Mouse (Mus musculus) gastrocnemius, adult 2 months (tissue): Measurements from ENCODE around the gene Ndufc1. TPM values are rescaled to one million over a fixed set of nuclear protein-coding genes. Genes with fewer than 3 reads are reported as not detected.
A peak's percentile ranks its signal among the peaks of the same experiment; 100 is the strongest.

Experiments used
- DNase-seq: peaks from one replicate; pipeline ENCODE4 v3.0.0; 2022
- H3K27ac ChIP-seq: fragments of 200-600 bp; 2 replicates; pipeline ENCODE4 v1.8.1; 2022; ENCODE audit warnings: mild to moderate bottlenecking
- H3K4me3 ChIP-seq: fragments of 200-600 bp; 2 replicates; pipeline ENCODE4 v1.8.1; 2022; ENCODE audit warnings: mild to moderate bottlenecking, moderate library complexity
- CTCF ChIP-seq: fragments of 200-600 bp; IDR thresholded peaks from 2 replicates; pipeline ENCODE4 v1.8.1; 2022; ENCODE audit warnings: antibody characterized with exemption, mild to moderate bottlenecking, moderate library complexity
- intact Hi-C: fragments of 180-260 bp; cut with DNase I; formaldehyde crosslinking; loops from one replicate; pipeline ENCODE4 v1.15.1; 2025
- total RNA-seq, 2 experiments: library from RNA; stranded (reverse); gene quantifications; 2 replicates each; pipeline ENCODE4 v1.2.3; 2021

The Ndufc1 gene
- total RNA-seq, 2 experiments from 2014 or later = 1,007 to 1,209 TPM

GRCm38 (mm10) chr3:51375307-51376265 lies 33.2 kb downstream of the Ndufc1 start:
- peak; percentile 78 for TF ChIP-seq CTCF
- Histone ChIP-seq H3K27ac (no peak overlapping the region), H3K4me3 (no peak overlapping the region)
- intact Hi-C loops = loop anchor here (2.0 kb wide), 1 partner anchor 33 kb away; the partner anchor contains the start of gene Ndufc1
- DNase-seq = peak; percentile 53

DNA sequence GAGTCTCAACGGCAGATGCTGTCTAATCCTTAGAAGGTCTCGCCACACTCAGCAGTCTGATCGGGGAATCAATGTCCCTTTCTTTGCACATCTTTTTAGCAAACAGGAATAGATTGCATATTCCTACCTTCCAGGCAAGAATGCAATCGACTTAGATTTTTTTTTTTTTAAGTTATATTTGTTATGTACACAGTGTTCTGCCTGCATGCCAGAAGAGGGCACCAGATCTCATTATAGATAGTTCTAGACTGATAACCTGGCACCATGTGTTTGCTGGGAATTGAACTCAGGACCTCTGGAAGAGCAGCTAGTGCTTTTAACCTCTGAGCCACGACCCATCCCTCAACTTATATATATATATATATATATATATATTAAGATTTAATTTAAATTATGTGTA lies 35.2 kb downstream of the Ndufc1 start:
- intact Hi-C loops = no loop called here
- Histone ChIP-seq H3K4me3 (no peak overlapping the region), H3K27ac (no peak overlapping the region; the same call in 1 of the 2 replicates)
- no peak for DNase-seq
- peak; percentile 26; the same call in 1 of the 2 replicates for TF ChIP-seq CTCF

DNA sequence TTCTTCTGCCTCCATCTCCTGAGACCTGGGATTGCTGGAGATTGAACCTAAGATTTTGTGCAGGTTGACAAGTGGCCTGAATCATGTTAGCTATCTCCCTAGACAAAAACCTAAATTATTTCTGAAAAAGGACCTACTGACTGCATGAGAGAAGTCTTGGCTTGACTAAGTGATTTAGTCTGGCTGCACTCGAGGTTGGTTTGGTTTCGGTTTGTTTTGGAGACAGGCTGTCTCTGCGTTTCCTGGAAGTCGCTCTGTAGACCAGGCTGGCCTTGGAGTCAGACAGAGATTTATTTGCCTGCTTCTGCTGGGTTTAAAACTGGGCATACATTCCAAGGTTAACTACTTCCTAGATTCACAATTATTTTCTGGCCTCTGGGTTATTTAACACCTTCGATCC lies 35.9 kb downstream of the Ndufc1 start:
- no peak for DNase-seq
- H3K4me3 ChIP-seq = peak overlapping the region; percentile 30
- no peak for TF ChIP-seq CTCF
- peak overlapping the region; percentile 54 for H3K27ac ChIP-seq
- intact Hi-C loops = no loop called here

DNA sequence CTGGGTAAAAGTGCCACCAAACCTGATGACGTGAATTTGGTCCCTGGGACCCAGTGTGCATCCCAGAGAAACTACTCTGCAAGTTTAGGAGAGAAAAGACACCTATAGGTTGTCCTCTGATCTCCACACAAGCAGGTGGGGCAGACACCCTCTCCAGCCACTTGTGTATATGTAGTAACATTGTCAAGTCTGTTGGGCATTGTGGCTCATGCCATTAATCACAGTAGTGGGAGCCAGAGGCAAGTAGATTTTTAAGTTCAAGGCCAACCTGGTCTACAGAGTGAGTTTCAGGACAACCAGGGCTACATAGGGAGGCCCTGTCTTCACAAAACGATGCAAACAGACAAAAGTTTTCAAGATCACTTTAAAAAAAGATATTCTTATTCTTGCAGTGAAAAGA lies 37.0 kb downstream of the Ndufc1 start:
- intact Hi-C loops = no loop called here
- no peak for DNase-seq
- no peak overlapping the region for H3K4me3 ChIP-seq
- H3K27ac ChIP-seq = no peak overlapping the region
- TF ChIP-seq CTCF = no peak

DNA sequence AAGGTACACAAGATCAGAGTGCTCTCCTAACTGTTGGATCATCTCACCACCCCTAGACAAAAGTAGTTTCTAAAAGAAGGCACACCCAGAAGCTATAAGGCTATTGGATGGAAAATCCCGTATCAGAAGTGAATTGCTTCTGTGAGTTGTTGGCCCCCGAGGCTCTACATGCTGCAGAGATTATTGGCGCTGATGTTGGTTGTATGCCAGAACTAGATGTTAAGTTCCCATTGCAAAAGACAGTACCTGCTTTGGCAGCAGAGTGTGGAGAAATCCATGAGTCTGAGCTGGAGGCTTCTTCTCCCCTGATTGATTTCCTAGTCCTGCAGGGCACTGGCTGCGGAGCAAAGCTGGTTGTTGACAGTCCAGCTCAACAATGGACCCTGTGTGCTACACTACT lies 40.8 kb downstream of the Ndufc1 start:
- TF ChIP-seq CTCF = no peak
- H3K4me3 ChIP-seq = no peak overlapping the region
- H3K27ac ChIP-seq = no peak overlapping the region
- intact Hi-C loops = no loop called here
- no peak for DNase-seq

- intact Hi-C loops = no loop called here
- DNase-seq = no peak
- no peak overlapping the region for H3K4me3 ChIP-seq
- H3K27ac ChIP-seq = no peak overlapping the region
- TF ChIP-seq CTCF = no peak
Measured at GRCm38 (mm10) chr3:51366926-51367325, 41.9 kb downstream of the Ndufc1 start.

GRCm38 (mm10) chr3:51365517-51365882 lies 43.3 kb downstream of the Ndufc1 start:
- intact Hi-C loops = loop anchor here (1.0 kb wide), 1 partner anchor 76 kb away; no protein-coding TSS in a partner anchor
- peak overlapping the region; percentile 77 for H3K27ac ChIP-seq
- no peak; the same call in 1 of the 2 replicates for TF ChIP-seq CTCF
- H3K4me3 ChIP-seq = peak overlapping the region; percentile 76
- DNase-seq = no peak

DNA sequence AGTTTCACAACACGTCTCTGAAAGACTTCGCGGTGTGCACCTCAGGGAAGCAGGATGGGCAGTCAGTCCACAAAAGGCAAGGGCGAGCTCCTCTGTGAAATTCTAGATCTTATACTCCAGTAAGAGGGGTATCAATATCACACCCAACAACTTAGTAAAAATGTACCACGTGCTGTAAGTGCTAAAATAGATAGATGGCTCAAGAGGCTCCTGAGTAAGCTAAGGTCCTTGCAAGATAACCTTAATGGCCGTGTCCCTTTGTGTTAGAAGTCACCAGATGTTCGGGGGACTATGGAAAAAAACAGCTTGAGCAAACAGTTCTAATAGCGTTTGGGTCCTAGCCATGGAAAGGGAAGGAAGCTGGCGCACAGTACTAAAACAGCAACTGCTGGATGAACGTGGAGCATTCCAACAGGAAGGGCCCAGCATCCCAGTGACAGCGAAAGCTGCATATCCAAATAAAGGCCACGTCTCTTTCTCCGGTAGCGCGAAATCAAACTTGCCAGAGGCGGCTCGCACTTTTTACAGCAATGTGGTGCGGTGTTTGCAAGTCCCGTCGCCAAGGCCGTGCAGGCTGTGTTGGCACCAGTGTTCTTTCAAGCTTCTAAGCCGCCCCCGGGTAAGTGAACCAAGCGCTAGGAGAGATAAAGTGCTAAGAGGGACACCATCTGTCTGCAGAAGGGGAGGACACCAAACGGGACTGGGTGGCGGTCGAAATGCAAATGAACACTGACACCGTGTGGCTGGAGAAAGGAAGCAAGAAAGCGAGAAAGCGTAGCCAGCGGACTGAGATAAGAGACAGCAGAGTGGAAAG lies 43.9 kb downstream of the Ndufc1 start:
- H3K27ac ChIP-seq = peak overlapping the region; percentile 77
- intact Hi-C loops = loop anchor here (1.0 kb wide), 1 partner anchor 76 kb away; no protein-coding TSS in a partner anchor
- TF ChIP-seq CTCF = peak; percentile 90

DNA sequence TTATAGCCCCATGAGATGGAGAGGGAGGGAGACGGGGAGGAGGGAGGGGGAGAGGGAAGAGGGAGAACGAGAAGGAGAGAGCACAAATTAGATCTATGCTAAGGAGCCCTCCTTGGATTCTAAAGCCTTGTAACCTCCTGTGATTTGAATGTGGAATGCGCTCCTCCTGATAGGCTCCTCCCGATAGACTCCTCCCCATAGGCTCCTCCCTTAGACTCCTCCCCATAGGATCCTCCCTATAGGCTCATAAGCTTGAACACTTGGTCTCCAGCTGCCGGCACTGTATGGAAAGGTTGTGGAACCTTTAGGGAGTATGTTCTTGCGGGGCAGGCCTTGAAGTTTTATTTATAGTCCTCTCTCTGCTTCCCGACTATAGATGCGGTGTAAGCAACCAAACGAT lies 47.7 kb downstream of the Ndufc1 start:
- no peak for TF ChIP-seq CTCF

More for the DNA sequence above, 43.9 kb downstream of the Ndufc1 start:
- H3K4me3 ChIP-seq = peak overlapping the region; percentile 76
- peak; percentile 78 for DNase-seq

GRCm38 (mm10) chr3:51359558-51360307 lies 49.1 kb downstream of the Ndufc1 start:
- intact Hi-C loops = loop anchor here (5.0 kb wide), 1 partner anchor 122 kb away; no protein-coding TSS in a partner anchor
- Histone ChIP-seq H3K4me3 (no peak overlapping the region), H3K27ac (no peak overlapping the region)
- no peak for TF ChIP-seq CTCF
- DNase-seq = no peak

More for the DNA sequence above, 47.7 kb downstream of the Ndufc1 start:
- no peak for DNase-seq
- Histone ChIP-seq H3K27ac (no peak overlapping the region), H3K4me3 (no peak overlapping the region)
- intact Hi-C loops = no loop called here

DNA sequence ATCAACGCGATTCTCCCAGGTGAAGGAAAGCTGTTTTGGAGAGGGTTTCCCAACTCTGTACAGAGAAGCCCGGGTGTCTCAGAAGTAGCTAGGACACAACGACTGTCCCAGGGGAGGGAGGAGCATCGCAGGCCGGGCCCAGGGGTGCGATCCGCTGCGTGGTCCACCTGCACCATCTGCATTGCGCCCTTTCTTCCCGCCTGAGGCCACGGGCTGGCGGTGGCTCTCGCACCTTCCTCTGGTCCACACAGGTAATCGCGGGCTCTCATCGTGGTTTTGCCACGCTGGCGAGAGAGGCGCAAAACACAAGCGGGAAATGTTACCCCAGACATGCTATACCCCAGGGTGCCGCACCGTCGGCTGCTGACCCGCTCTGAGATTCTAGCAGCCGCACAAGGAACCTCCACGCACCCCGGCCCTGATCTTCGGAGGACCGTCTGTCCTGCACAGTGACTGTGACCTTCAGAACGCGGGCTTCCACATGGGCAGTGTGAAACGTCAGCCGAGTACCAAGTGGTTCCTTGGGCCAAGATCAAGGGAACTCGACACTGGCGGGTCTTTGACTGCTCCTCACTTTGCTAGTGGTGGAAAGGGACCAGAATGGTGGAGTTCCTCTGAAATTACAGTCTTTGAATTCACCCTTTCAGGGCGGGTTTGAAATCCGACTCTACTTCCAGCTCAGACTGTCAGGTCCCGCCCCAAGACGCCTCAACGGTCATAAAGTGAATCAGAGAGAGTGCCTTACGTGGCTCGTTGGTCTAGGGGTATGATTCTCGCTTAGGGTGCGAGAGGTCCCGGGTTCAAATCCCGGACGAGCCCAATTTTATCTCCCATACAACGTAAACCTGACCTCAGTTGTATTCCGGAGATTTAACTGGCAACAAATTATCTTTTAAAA lies 49.9 kb downstream of the Ndufc1 start:
- intact Hi-C loops = loop anchor here (5.0 kb wide), 1 partner anchor 122 kb away; no protein-coding TSS in a partner anchor
- peak; percentile 59 for DNase-seq
- Histone ChIP-seq H3K27ac (peak overlapping the region; percentile 71), H3K4me3 (peak overlapping the region; percentile 75)
- no peak for TF ChIP-seq CTCF
